Mouse (Mus musculus) hindbrain, embryonic 16.5 days (tissue): Measurements from ENCODE around the gene Mylk4. TPM values are rescaled to one million over a fixed set of nuclear protein-coding genes. Genes with fewer than 3 reads are reported as not detected.

Experiments used
- ATAC-seq: fragments of 200-750 bp; cut with Nextera tagmentation; 2 replicates; pipeline ENCODE4 v1.8.0; 2017; ENCODE audit warnings: moderate TSS enrichment, moderate library complexity
- H3K27ac ChIP-seq: fragments of 300-500 bp; sonication (generic); 2 replicates; pipeline ENCODE4 v1.5.1; 2014; ENCODE audit warnings: low read depth, mild to moderate bottlenecking, control low read depth, low read length, moderate library complexity
- H3K27me3 ChIP-seq: fragments of 300-500 bp; sonication (generic); replicated peaks from 2 replicates; pipeline ENCODE4 v1.6.1; 2014; ENCODE audit warnings: low read length; ENCODE audit not compliant: control insufficient read depth, insufficient read depth
- H3K36me3 ChIP-seq: fragments of 300-500 bp; sonication (generic); 2 replicates; pipeline ENCODE4 v1.6.1; 2014; ENCODE audit warnings: mild to moderate bottlenecking, low read length, moderate library complexity, mixed read lengths; ENCODE audit not compliant: control insufficient read depth, insufficient read depth
- H3K4me1 ChIP-seq: fragments of 300-500 bp; sonication (generic); 2 replicates; pipeline ENCODE4 v1.6.1; 2014; ENCODE audit warnings: low read depth, low read length; ENCODE audit not compliant: control insufficient read depth, insufficient read depth
- H3K4me2 ChIP-seq: fragments of 300-500 bp; sonication (generic); 2 replicates; pipeline ENCODE4 v1.6.1; 2014; ENCODE audit warnings: mild to moderate bottlenecking, low read length, control low read depth, moderate library complexity
- H3K4me3 ChIP-seq: fragments of 300-500 bp; sonication (generic); 2 replicates; pipeline ENCODE4 v1.5.1; 2014; ENCODE audit warnings: mild to moderate bottlenecking, low read length, control low read depth, moderate library complexity
- H3K9ac ChIP-seq: fragments of 300-500 bp; sonication (generic); 2 replicates; pipeline ENCODE4 v1.6.1; 2014; ENCODE audit warnings: low read depth, mild to moderate bottlenecking, control low read depth, low read length, moderate library complexity
- H3K9me3 ChIP-seq: fragments of 300-500 bp; sonication (generic); 2 replicates; pipeline ENCODE4 v1.6.1; 2014; ENCODE audit warnings: mild to moderate bottlenecking, low read length, moderate library complexity; ENCODE audit not compliant: control insufficient read depth
- WGBS: fragments of 180-500 bp; shearing (Covaris S2); extraction: QIAGEN DNeasy Blood & Tissue Kit; methylation state at CpG from one replicate; pipeline ENCODE4 v1.1.7; 2014; 5-methylcytosine and 5-hydroxymethylcytosine counted together
- polyA plus RNA-seq: library from polyadenylated mRNA; unstranded; fragments of >200 nt; fragmentation: Nextera tagmentation; extraction: Ambion mirVana; gene quantifications from 2 replicates; pipeline ENCODE4 v1.2.1, GENCODE M21; 2015

The Mylk4 gene
- polyA plus RNA-seq: 0.14 and 0.55 TPM in 2 replicates

- WGBS: 87% methylated on average over 8 of the region's 8 CpGs
- no peak for ATAC-seq
- H3K27ac ChIP-seq: no peak within 1 kb of the TSS
- no peak within 1 kb of the TSS for H3K4me3 ChIP-seq
- H3K27me3 ChIP-seq: no peaks in the 10 kb centered on the region
- H3K9ac ChIP-seq: no peak within 1 kb of the TSS; the same call in 1 of the 2 replicates
- no peak within 1 kb of the TSS for H3K4me2 ChIP-seq
- no peaks in the 10 kb centered on the region for H3K4me1 ChIP-seq
- H3K36me3 ChIP-seq: no peaks in the 10 kb centered on the region
- H3K9me3 ChIP-seq: no peaks in the 10 kb centered on the region
Observed at GRCm38 (mm10) chr13:32783816-32784215, at the start of gene Mylk4. Gene Mylk4, minus strand, starts transcription at chr13:32783954.

- ATAC-seq: no peak
- no peak overlapping the region for H3K4me3 ChIP-seq
- no peaks in the 10 kb centered on the region for H3K36me3 ChIP-seq
- WGBS: 71% methylated on average over 6 of the region's 6 CpGs
- H3K4me1 ChIP-seq: no peaks in the 10 kb centered on the region
- no peaks in the 10 kb centered on the region for H3K9me3 ChIP-seq
- H3K27me3 ChIP-seq: no peaks in the 10 kb centered on the region
- no peak overlapping the region for H3K4me2 ChIP-seq
- no peak overlapping the region for H3K27ac ChIP-seq
- no peak overlapping the region for H3K9ac ChIP-seq
Observed at GRCm38 (mm10) chr13:32833237-32833636, 49.5 kb upstream of the Mylk4 start.

DNA sequence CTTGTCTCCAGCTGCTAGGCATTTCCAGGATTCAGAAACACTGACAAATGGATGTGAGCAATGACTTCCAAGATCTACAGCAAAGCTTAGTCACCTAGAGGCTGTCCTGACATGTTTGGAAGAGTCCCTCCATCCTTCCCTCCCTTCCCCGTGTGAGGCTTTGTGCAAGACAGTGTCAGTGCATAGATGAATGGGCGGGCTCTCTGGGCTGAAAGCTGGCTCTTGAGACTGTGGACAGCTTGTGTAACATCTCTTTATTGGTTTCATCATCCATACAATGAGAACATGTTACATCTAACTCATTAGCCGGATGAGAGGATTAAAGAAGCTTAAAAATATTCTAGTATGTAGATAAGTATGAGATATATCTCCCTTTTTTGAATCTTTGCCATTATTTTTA lies 49.0 kb upstream of the Mylk4 start:
- WGBS: 73% methylated on average over 3 of the region's 3 CpGs
- ATAC-seq: no peak
- no peaks in the 10 kb centered on the region for H3K9me3 ChIP-seq
- H3K36me3 ChIP-seq: no peaks in the 10 kb centered on the region
- no peaks in the 10 kb centered on the region for H3K27me3 ChIP-seq
- no peak overlapping the region for H3K4me2 ChIP-seq
- H3K9ac ChIP-seq: no peak overlapping the region
- no peak overlapping the region for H3K4me3 ChIP-seq
- H3K4me1 ChIP-seq: no peaks in the 10 kb centered on the region
- H3K27ac ChIP-seq: no peak overlapping the region

DNA sequence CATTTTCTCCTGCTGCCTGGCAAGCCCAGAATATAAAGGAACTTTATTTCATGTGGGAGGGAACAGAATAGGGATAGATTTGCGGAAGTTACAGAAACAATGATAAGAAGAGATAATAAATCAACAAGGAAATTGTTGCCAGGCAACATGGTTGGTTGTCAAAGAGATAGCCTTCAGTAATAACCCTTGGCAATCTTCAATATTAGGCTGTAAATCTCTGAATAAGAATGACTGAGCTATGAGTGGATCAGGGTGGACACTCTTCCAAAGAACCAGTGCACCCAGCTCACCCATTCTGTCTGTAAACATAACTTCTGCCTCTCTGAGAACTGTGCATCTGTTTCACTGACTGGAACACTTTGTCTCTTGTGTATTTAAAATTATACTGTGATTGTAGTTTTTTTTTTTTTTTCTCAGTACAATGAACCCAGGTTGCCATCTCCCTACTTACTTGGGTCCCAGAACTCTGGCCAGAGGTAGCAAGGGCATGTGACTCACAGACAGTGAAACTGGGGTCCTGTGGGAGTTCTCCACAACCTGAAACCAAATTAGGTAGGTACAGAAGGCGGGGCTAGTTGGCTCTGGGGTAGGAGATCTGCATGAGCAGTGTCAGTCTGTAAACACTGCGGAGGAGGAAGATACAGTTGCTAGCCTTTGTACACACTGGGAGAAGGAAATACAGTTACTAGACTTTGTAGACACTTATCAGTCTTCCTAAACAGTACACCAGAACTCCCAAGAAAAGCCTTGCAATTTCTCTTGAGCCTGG lies 47.9 kb upstream of the Mylk4 start:
- H3K4me3 ChIP-seq: no peak overlapping the region
- H3K4me1 ChIP-seq: no peaks in the 10 kb centered on the region
- no peaks in the 10 kb centered on the region for H3K27me3 ChIP-seq
- no peak overlapping the region for H3K27ac ChIP-seq
- 72% methylated on average over 3 of the region's 3 CpGs for WGBS
- ATAC-seq: no peak
- H3K4me2 ChIP-seq: no peak overlapping the region
- no peaks in the 10 kb centered on the region for H3K9me3 ChIP-seq
- no peaks in the 10 kb centered on the region for H3K36me3 ChIP-seq
- no peak overlapping the region for H3K9ac ChIP-seq

DNA sequence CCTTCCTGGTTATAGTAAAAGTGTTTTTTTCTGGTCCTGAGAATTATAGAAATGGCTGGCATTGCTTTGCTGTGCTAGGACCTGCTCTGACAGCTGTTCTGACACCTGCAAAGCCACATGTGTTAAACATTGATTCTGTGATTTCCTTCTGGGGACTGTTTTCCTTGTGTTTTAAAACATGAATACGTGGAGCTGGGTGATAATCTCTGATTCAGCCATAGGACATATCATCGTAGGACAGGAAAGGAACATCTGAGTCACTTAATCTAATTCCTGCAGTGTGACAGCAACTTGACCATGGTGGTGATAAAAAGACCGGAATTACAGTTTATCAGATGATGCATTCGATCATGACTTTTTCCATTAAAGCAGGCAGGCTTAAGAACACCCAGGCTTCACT lies 45.1 kb upstream of the Mylk4 start:
- Histone ChIP-seq H3K27ac (no peak overlapping the region), H3K36me3 (no peaks in the 10 kb centered on the region), H3K4me3 (no peak overlapping the region), H3K4me1 (no peaks in the 10 kb centered on the region), H3K9ac (no peak overlapping the region), H3K4me2 (no peak overlapping the region), H3K27me3 (no peaks in the 10 kb centered on the region), H3K9me3 (no peaks in the 10 kb centered on the region)
- WGBS: 88% methylated on average over 4 of the region's 4 CpGs
- no peak for ATAC-seq

DNA sequence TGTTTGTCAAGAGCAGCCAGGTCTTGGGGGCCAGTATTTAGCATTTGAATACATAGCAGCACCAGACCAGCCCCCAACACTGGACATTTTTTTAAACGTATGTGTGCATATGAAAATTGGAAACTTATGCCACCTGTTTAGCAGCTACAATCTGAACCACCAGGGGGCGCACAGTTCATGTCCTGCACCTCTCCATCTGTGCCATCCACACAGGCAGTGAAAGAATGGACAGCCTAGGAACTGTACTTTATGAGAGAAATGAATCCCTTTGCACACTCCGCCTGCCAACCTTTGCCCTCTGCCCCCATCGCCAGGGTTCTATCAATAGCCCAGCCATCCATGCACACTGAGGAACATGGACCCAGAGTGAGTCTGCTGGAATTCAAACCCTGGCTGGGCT lies 44.2 kb upstream of the Mylk4 start:
- Histone ChIP-seq H3K9me3 (no peaks in the 10 kb centered on the region), H3K36me3 (no peaks in the 10 kb centered on the region), H3K4me1 (no peaks in the 10 kb centered on the region), H3K27ac (no peak overlapping the region), H3K27me3 (no peaks in the 10 kb centered on the region), H3K4me2 (no peak overlapping the region), H3K9ac (no peak overlapping the region), H3K4me3 (no peak overlapping the region)
- ATAC-seq: no peak
- 64% methylated on average over 4 of the region's 4 CpGs for WGBS

GRCm38 (mm10) chr13:32827111-32827822 lies 43.5 kb upstream of the Mylk4 start:
- Histone ChIP-seq H3K9ac (no peak overlapping the region), H3K9me3 (no peaks in the 10 kb centered on the region), H3K27ac (no peak overlapping the region), H3K4me3 (no peak overlapping the region), H3K4me1 (no peaks in the 10 kb centered on the region), H3K4me2 (no peak overlapping the region), H3K36me3 (no peaks in the 10 kb centered on the region; the same call in 1 of the 2 replicates), H3K27me3 (no peaks in the 10 kb centered on the region)
- ATAC-seq: no peak
- 75% methylated on average over 3 of the region's 3 CpGs for WGBS

DNA sequence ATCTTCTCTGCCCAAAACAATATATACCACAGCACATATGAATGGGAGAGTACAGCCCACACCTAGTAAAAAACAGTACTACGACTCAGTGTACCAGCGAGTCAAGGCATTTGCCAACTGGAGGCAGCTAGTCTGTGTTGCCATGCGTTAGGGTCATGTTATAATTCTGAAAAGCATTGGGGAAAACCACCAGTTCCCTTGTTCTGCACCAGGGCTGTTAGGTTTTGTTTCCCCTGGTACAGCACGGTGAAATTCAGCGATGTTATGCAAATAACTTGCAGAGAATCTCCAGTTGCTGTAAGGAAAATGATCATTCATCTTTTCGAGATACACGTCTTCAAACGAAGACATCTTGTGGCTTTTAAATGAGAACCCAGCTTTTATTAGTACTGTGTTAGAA lies 41.8 kb upstream of the Mylk4 start:
- ATAC-seq: no peak
- Histone ChIP-seq H3K4me2 (no peak overlapping the region), H3K9ac (no peak overlapping the region), H3K4me3 (no peak overlapping the region), H3K27me3 (no peaks in the 10 kb centered on the region), H3K36me3 (peaks cover 3% of the 10 kb centered on the region; the same call in 1 of the 2 replicates), H3K4me1 (no peaks in the 10 kb centered on the region), H3K9me3 (no peaks in the 10 kb centered on the region), H3K27ac (no peak overlapping the region)
- 93% methylated on average over 8 of the region's 8 CpGs for WGBS
